13 mouse cellular contexts compared by ENCODE assay signal in the genomic region with DNA sequence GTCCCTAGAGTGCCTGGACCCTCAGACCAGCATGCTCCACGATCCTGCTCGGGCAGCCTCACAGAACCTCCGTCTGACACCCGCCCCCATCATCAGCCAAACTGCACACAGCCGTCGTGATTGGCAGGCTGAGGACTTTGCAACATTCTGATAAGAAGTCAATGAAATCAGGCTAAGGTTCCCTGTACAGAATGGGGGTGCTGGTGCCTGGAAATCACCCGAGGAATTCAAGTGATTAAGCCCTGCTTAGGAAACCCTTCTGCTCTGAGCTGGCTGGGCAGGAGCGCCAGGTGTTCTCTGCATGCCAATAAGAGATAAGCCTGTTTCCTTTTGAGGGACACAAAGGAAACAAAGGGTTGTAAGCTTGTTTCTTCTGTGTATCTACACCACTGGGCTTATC.
DNase-seq lines count a peak whose midpoint lies in the region; ATAC-seq and TF ChIP-seq lines count a peak whose summit lies in the region.
"Had no signal": no experiment of that assay in that cellular context is flagged by ENCODE, and none has a peak within 500 bp of the region (broad histone marks: within the 10 kb centered on the region; RNA-seq: fewer than 3 reads in every experiment).

No protein-coding gene starts in this region.

- peaks cover 21% of the 10 kb centered on the region for H3K4me1 ChIP-seq in heart, embryonic 11.5 days (ENCODE audit: control insufficient read depth, insufficient read depth, low read length)
- peaks cover 14% of the 10 kb centered on the region for H3K4me1 ChIP-seq in intestine, postnatal 0 days (replicated peaks; ENCODE audit: control insufficient read depth, insufficient read depth, low read length)
- peaks cover 7% of the 10 kb centered on the region; the same call in 1 of the 2 replicates for H3K4me1 ChIP-seq in midbrain, embryonic 14.5 days (ENCODE audit: control insufficient read depth, insufficient read depth, low read length)
- H3K4me1 ChIP-seq: midbrain, embryonic 12.5 days had no signal

- ATAC-seq in heart, embryonic 11.5 days (replicated peaks; ENCODE audit: insufficient number of reproducible peaks, low FRiP score, low TSS enrichment), result no peak
- ATAC-seq in intestine, postnatal 0 days, result peak; percentile 79
- ATAC-seq in midbrain, embryonic 14.5 days (ENCODE audit: low FRiP score, low TSS enrichment), result no peak
- ATAC-seq in monocyte, adult 5-6 weeks (replicated peaks; ENCODE audit: insufficient number of reproducible peaks, low FRiP score, low TSS enrichment, poor library complexity, severe bottlenecking), result no peak

- peaks cover 11% of the 10 kb centered on the region; the same call in 1 of the 2 replicates for H3K27me3 ChIP-seq in heart, embryonic 11.5 days (ENCODE audit: control insufficient read depth, insufficient read depth, low read length)
- H3K27me3 ChIP-seq in intestine, postnatal 0 days (replicated peaks; ENCODE audit: control insufficient read depth, insufficient read depth, low read length), result no peaks in the 10 kb centered on the region
- H3K27me3 ChIP-seq in midbrain, embryonic 14.5 days (ENCODE audit: control insufficient read depth, insufficient read depth, low read length), result no peaks in the 10 kb centered on the region
- H3K27me3 ChIP-seq: lung, embryonic 15.5 days; midbrain, embryonic 12.5 days had no signal

- 10% methylated on average over 8 of the region's 8 CpGs for WGBS in heart, embryonic 11.5 days (ENCODE audit: insufficient replicate concordance)
- 21% methylated on average over 8 of the region's 8 CpGs for WGBS in intestine, postnatal 0 days
- WGBS in midbrain, embryonic 14.5 days, result 32% methylated on average over 8 of the region's 8 CpGs

- no peaks in the 10 kb centered on the region for H3K9me3 ChIP-seq in heart, embryonic 11.5 days (replicated peaks; ENCODE audit: control insufficient read depth, low read length)
- no peaks in the 10 kb centered on the region for H3K9me3 ChIP-seq in intestine, postnatal 0 days (ENCODE audit: control insufficient read depth)
- H3K9me3 ChIP-seq in midbrain, embryonic 14.5 days (ENCODE audit: control insufficient read depth, low read length), result no peaks in the 10 kb centered on the region
- H3K9me3 ChIP-seq: lung, embryonic 15.5 days; midbrain, embryonic 12.5 days had no signal

- DNase-seq in heart, adult 18-20 months, result no peak
- peak; percentile 42 for DNase-seq in 416B (ENCODE audit: low read depth)
- peak; percentile 42 for DNase-seq in midbrain, embryonic 14.5 days
- no peak for DNase-seq in cerebellum, postnatal 25 days
- DNase-seq in frontal cortex, postnatal 14 days (ENCODE audit: low spot score in 2 of 2), result no peak
- DNase-seq: heart, postnatal 10 days; right cerebral cortex, postnatal 14 days had no signal

- no peaks in the 10 kb centered on the region for H3K36me3 ChIP-seq in heart, embryonic 11.5 days (ENCODE audit: control insufficient read depth, insufficient read depth, low read length)
- H3K36me3 ChIP-seq in intestine, postnatal 0 days (ENCODE audit: control insufficient read depth, insufficient read depth), result no peaks in the 10 kb centered on the region
- no peaks in the 10 kb centered on the region for H3K36me3 ChIP-seq in midbrain, embryonic 14.5 days (ENCODE audit: control insufficient read depth, insufficient read depth, low read length)
- H3K36me3 ChIP-seq: lung, embryonic 15.5 days; midbrain, embryonic 12.5 days had no signal

- no peak overlapping the region for H3K4me3 ChIP-seq in heart, embryonic 11.5 days (ENCODE audit: low read depth, low read length)
- H3K4me3 ChIP-seq in intestine, postnatal 0 days (ENCODE audit: low read depth, low read length), result no peak overlapping the region
- no peak overlapping the region for H3K4me3 ChIP-seq in midbrain, embryonic 14.5 days (replicated peaks; ENCODE audit: low read depth, low read length)
- H3K4me3 ChIP-seq: erythroblast, embryonic 14.5 days; lung, embryonic 15.5 days; midbrain, embryonic 12.5 days had no signal

- TF ChIP-seq CTCF in intestine, postnatal 0 days (IDR thresholded peaks at IDR 0.05; ENCODE audit: low read depth), result no peak

- no peak overlapping the region; the same call in 1 of the 2 replicates for H3K9ac ChIP-seq in heart, embryonic 11.5 days (ENCODE audit: low read depth, low read length)
- H3K9ac ChIP-seq in intestine, postnatal 0 days (ENCODE audit: low read depth, low read length), result peak overlapping the region; percentile 7; the same call in 1 of the 2 replicates
- H3K9ac ChIP-seq in midbrain, embryonic 14.5 days (replicated peaks; ENCODE audit: low read length), result no peak overlapping the region
- H3K9ac ChIP-seq: lung, embryonic 15.5 days; midbrain, embryonic 12.5 days had no signal

- H3K27ac ChIP-seq in heart, embryonic 11.5 days (ENCODE audit: low read depth, low read length), result no peak overlapping the region
- peak overlapping the region; percentile 89 for H3K27ac ChIP-seq in intestine, postnatal 0 days (ENCODE audit: low read depth, low read length)
- no peak overlapping the region for H3K27ac ChIP-seq in midbrain, embryonic 14.5 days (replicated peaks; ENCODE audit: low read depth, low read length)
- H3K27ac ChIP-seq: lung, embryonic 15.5 days; midbrain, embryonic 12.5 days had no signal

- peak overlapping the region; percentile 4; the same call in 1 of the 2 replicates for H3K4me2 ChIP-seq in heart, embryonic 11.5 days
- H3K4me2 ChIP-seq in intestine, postnatal 0 days (replicated peaks; ENCODE audit: low read depth), result peak overlapping the region; percentile 54; the same call in 1 of the 2 replicates
- no peak overlapping the region for H3K4me2 ChIP-seq in midbrain, embryonic 14.5 days (ENCODE audit: low read length)
- H3K4me2 ChIP-seq: lung, embryonic 15.5 days; midbrain, embryonic 12.5 days had no signal

Comparison
In these comparisons a context has a peak if more than half of its experiments do, and no peak if none do; other contexts are left out.
1. DNase-seq: peak in 416B (single experiment) and midbrain, embryonic 14.5 days (single experiment); none in heart, adult 18-20 months (0 of 2), cerebellum, postnatal 25 days (0 of 2) and frontal cortex, postnatal 14 days (0 of 2).